15 mouse cellular contexts compared by ENCODE assay signal in genomic region chr17:66558404-66559317, GRCm38 (mm10). TPM values are rescaled to one million over a fixed set of nuclear protein-coding genes. Genes with fewer than 3 reads are reported as not detected.
DNase-seq lines count a peak whose midpoint lies in the region; TF ChIP-seq lines count a peak whose summit lies in the region.
"Had no signal": no experiment of that assay in that cellular context is flagged by ENCODE, and none has a peak within 500 bp of the region (broad histone marks: within the 10 kb centered on the region; RNA-seq: fewer than 3 reads in every experiment).

No protein-coding gene starts in this region.

- no peak for TF ChIP-seq POLR2A in lung, adult 2 months (IDR thresholded peaks at IDR 0.05; ENCODE audit: borderline replicate concordance, extremely low read depth, low read depth, low read length)
- TF ChIP-seq POLR2A in small intestine, adult 2 months (IDR thresholded peaks at IDR 0.05; ENCODE audit: low read depth, low read length): no peak

- no peaks in the 10 kb centered on the region for H3K9me3 ChIP-seq in ES-E14 (ENCODE audit: control insufficient read depth, insufficient read depth, low read depth, low read length)
- H3K9me3 ChIP-seq: embryonic facial prominence, embryonic 15.5 days; limb, embryonic 13.5 days had no signal

- 89% methylated on average over 17 of the region's 17 CpGs for WGBS in lung, adult 2 months
- 89% methylated on average over 17 of the region's 17 CpGs for WGBS in small intestine, adult 2 months

- no peak overlapping the region for H3K9ac ChIP-seq in ES-E14 (ENCODE audit: insufficient read depth, low read depth, low read length, poor library complexity, severe bottlenecking)
- H3K9ac ChIP-seq: embryonic facial prominence, embryonic 15.5 days; limb, embryonic 13.5 days had no signal

- H3K27ac ChIP-seq in gastrocnemius, adult 2 months: no peak overlapping the region
- no peak overlapping the region for H3K27ac ChIP-seq in ES-E14 (ENCODE audit: insufficient read depth, low read depth, low read length, poor library complexity, severe bottlenecking)
- H3K27ac ChIP-seq in small intestine, adult 2 months (ENCODE audit: insufficient read depth, low read depth, low read length): no peak overlapping the region
- H3K27ac ChIP-seq: embryonic facial prominence, embryonic 15.5 days; limb, embryonic 13.5 days had no signal

- in situ Hi-C loops in ES-E14 (cut with MboI; ENCODE audit: low sequenced_read_pairs in 2 of 2, unreplicated experiment in 2 of 2): no loop called here

- no peak for DNase-seq in gastrocnemius, adult 2 months
- DNase-seq in gastrocnemius, postnatal 10 days: no peak
- DNase-seq in lung, adult 2 months: no peak
- no peak for DNase-seq in lung, postnatal 25 days (ENCODE audit: low spot score)
- peak; percentile 54 for DNase-seq in ES-E14 (ENCODE audit: low read depth, low spot score)
- no peak for DNase-seq in left cerebral cortex, postnatal 14 days (ENCODE audit: low spot score in 2 of 2)
- DNase-seq in ovary, adult 18-20 months (ENCODE audit: low spot score): no peak
- DNase-seq: adrenal gland, adult 2 months; kidney, postnatal 25 days had no signal

- intact Hi-C loops in gastrocnemius, adult 2 months (cut with DNase I): no loop called here
- intact Hi-C loops in left cerebral cortex, postnatal 14 days (cut with DNase I): no loop called here

- no peaks in the 10 kb centered on the region; the same call in 1 of the 2 replicates for H3K4me1 ChIP-seq in lung, adult 2 months (ENCODE audit: control insufficient read depth, insufficient read depth, low read length)
- H3K4me1 ChIP-seq in ES-E14 (ENCODE audit: control insufficient read depth in 2 of 2, insufficient read depth in 2 of 2, low read length in 2 of 2, poor library complexity in 1 of 2): no peaks in the 10 kb centered on the region
- H3K4me1 ChIP-seq in small intestine, adult 2 months (ENCODE audit: control insufficient read depth, insufficient read depth, insufficient read length, low read length): no peaks in the 10 kb centered on the region
- H3K4me1 ChIP-seq: embryonic facial prominence, embryonic 15.5 days; limb, embryonic 13.5 days had no signal

- H3K4me3 ChIP-seq in gastrocnemius, adult 2 months: peak overlapping the region; percentile 29; the same call in 1 of the 2 replicates
- no peak overlapping the region for H3K4me3 ChIP-seq in lung, adult 2 months (replicated peaks; ENCODE audit: extremely low read depth, low read depth, low read length)
- H3K4me3 ChIP-seq in ES-E14 (ENCODE audit: insufficient read depth in 1 of 2, low read depth in 1 of 2, low read length in 2 of 2, poor library complexity in 1 of 2, severe bottlenecking in 1 of 2): no peak overlapping the region
- no peak overlapping the region for H3K4me3 ChIP-seq in small intestine, adult 2 months (ENCODE audit: low read depth, low read length)
- H3K4me3 ChIP-seq: embryonic facial prominence, embryonic 15.5 days; limb, embryonic 13.5 days had no signal

- no peaks in the 10 kb centered on the region for H3K27me3 ChIP-seq in small intestine, adult 2 months (ENCODE audit: control insufficient read depth, insufficient read depth, low read length)
- H3K27me3 ChIP-seq: embryonic facial prominence, embryonic 15.5 days; limb, embryonic 13.5 days had no signal

- TF ChIP-seq CTCF in gastrocnemius, adult 2 months (IDR thresholded peaks at IDR 0.05): peak; percentile 41
- TF ChIP-seq CTCF in lung, adult 2 months (IDR thresholded peaks at IDR 0.05; ENCODE audit: insufficient read depth, low read length): peak; percentile 28; the same call in 1 of the 2 replicates
- TF ChIP-seq CTCF in small intestine, adult 2 months (IDR thresholded peaks at IDR 0.05; ENCODE audit: extremely low read depth, insufficient read length, insufficient replicate concordance, low read depth, low read length): peak; percentile 57; the same call in 1 of the 2 replicates

- no peaks in the 10 kb centered on the region for H3K36me3 ChIP-seq in ES-E14 (ENCODE audit: control insufficient read depth, insufficient read depth, low read length, poor library complexity, severe bottlenecking)
- peaks cover 46% of the 10 kb centered on the region for H3K36me3 ChIP-seq in small intestine, adult 2 months (ENCODE audit: control insufficient read depth, insufficient read depth, low read length)
- H3K36me3 ChIP-seq: embryonic facial prominence, embryonic 15.5 days; limb, embryonic 13.5 days had no signal

TF ChIP-seq in ES-E14, 5 proteins besides CTCF, POLR2A, EP300 and RAD21:
- TF ChIP-seq CHD2 (IDR thresholded peaks at IDR 0.05; ENCODE audit: low read depth, low read length) (no peak), HCFC1 (IDR thresholded peaks at IDR 0.05; ENCODE audit: borderline replicate concordance, insufficient read depth, low read length) (no peak), MAFK (IDR thresholded peaks at IDR 0.05; ENCODE audit: insufficient read depth, low read depth, low read length) (no peak), ZC3H11A (IDR thresholded peaks at IDR 0.05; ENCODE audit: borderline replicate concordance, low read depth, low read length) (0 out of 2 replicates have a peak, but pooled peaks have one; percentile 6), ZNF384 (IDR thresholded peaks at IDR 0.05; ENCODE audit: low read depth, low read length) (no peak)
TF ChIP-seq in ES-E14: peak in this region for 1.

RNA-seq across cellular contexts. Expression of gene Themis3, which starts 35.8 kb away (rescaled TPM):
- 1 to 10 TPM in 1 of 2 experiments, not detected in 1; 2.4 TPM for total RNA-seq in gastrocnemius, adult 2 months (2021)
- total RNA-seq in gastrocnemius, postnatal 10 days (2021): not detected
- polyA plus RNA-seq in lung, adult 2 months (2012; rRNA removed): 0.08 and 0.16 TPM in 2 replicates
- total RNA-seq in ES-E14 (2012; rRNA removed): 0.13 and 0.16 TPM in 2 replicates
- polyA plus RNA-seq in small intestine, adult 2 months (2012; rRNA removed): 12.4 and 30.1 TPM in 2 replicates
- total RNA-seq in left cerebral cortex, postnatal 14 days (2021): under 1 TPM; 0.13 to 0.17 TPM
- total RNA-seq: adrenal gland, adult 2 months had no signal
- polyA plus RNA-seq: adrenal gland, adult 2 months; embryonic facial prominence, embryonic 15.5 days; frontal cortex, adult 2 months; heart, embryonic 11.5 days; neural tube, embryonic 11.5 days had no signal

RNA-seq across cellular contexts. Expression of gene Rab12, which starts 39.1 kb away (rescaled TPM):
- total RNA-seq in gastrocnemius, adult 2 months (2021): 100 to 1,000 TPM; 189 to 260 TPM
- 100 to 1,000 TPM in 1 of 2 experiments, 10 to 100 TPM in 1; 98.4 to 111 TPM for total RNA-seq in gastrocnemius, postnatal 10 days (2021)
- 45.4 and 53.0 TPM in 2 replicates for polyA plus RNA-seq in lung, adult 2 months (2012; rRNA removed)
- 20.1 and 22.8 TPM in 2 replicates for total RNA-seq in ES-E14 (2012; rRNA removed)
- polyA plus RNA-seq in small intestine, adult 2 months (2012; rRNA removed): 9.3 and 25.7 TPM in 2 replicates
- 100 to 1,000 TPM; 135 to 144 TPM for total RNA-seq in left cerebral cortex, postnatal 14 days (2021)
